Mouse (Mus musculus): Measurements from ENCODE around the gene Rpl29.
A peak's percentile ranks its signal among the peaks of the same experiment; 100 is the strongest.

The Rpl29 gene

DNA sequence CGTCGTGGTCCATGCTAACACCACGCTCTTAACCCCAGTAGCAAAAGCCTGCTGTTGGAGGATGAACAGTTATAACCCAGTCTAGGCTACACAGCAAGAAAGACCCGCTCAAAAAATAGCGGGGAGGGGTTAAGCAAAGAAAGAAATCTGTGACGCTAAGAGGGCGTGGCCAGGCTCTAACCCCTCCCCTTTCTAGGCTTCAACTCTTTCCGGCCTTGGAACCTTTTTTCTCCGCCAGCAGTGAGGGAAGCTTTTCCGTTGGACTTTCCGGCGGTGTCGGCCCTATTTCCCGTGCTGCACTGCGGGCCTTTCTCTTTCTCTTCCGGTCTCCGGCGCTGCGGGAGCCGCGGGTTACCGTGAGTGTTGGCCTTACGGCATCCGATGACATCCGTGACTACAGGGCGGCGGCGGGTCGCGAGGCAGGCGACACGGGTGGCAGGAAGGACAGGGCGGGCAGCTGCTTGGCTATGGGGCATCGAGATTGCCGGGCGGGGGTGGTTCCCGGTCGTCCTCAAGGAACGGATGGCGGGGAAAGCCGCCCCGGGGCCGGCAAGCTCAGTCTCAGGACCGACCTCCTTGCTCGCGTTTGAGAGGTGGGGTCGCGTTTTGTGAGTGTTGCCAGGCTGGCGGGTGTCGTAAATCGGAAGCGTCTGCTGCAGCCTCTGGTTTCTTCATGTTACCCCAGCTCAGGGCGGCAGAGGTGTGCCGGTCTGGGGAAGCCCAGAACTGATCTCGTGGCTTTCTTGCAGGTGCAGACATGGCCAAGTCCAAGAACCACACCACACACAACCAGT lies at the start of gene Rpl29:
Rpl29 (plus strand) TSS at position 234 of the 794 bp plus-strand sequence.
- peak; percentile 99 for DNase-seq (ENCODE audit: low read depth)

DNA sequence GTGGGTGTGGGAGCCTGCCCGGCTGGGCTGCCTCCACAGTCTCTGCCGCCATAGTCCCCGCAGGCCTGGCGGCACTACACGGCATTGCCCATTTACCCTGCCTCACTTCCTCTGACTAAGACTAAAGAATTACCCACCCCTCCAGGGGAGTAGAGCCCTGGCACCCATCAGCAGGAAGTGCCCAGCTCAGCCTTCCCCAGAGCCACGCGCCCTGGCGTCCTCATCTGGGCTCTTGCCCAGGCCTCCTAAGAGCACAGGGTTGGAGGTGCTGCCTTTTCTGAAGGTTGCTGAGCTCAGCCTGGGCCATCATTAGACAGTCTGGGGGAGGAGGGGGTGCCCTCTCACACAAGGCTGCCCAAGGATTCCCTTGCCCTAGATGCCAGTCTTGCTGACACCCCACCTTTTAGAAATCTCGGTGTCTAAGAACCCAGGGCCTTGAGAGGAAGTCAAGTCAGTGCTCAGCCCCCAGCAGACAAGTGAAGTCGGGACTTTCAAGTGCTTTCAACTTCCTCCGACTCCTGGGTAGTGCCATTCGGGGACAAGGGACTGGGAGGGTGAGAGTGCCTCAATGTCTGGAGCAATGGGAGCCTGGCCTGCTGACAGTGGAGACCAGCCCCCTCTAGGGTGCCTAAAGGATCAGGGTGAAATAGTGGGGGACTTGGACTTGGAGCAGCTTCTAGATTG lies 42.9 kb upstream of the Rpl29 start:
- DNase-seq (ENCODE audit: low read depth) = peak; percentile 40

DNA sequence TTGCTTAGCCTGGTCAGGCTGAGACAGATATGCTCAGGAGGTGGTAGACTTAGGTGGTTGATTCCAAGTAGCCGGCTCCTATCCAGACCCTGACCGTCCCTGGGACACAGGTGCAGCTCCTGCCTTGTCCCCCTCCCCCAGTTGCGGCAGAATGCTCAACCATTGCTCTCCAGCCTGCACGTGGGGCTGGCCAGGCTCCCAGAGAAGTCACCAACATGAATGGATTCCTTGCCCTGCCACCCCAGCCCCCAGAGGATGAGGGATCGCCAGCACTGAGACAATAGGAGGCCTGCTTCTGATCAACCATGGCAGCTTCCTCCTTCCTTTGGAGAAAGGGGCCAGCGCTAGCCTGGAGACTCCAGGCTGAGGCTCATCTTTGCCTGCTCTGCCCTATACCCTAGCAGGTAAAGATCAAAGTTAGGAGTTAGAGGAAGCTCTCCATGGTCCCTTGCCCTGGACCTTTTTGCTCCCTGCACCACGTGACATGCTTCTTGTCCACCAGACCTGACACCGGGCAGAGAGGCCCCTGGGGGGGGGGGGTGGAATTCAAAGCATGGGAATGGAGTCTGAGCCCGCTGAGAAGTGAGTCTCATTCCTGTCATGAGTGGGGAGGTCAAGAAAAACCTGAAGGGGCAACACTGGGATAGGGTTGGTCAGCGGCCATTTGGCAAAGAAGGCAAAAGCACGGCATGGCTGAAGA lies 36.3 kb upstream of the Rpl29 start:
- no peak for DNase-seq (ENCODE audit: low read depth)

- no peak for DNase-seq (ENCODE audit: low read depth)
Measured at GRCm38 (mm10) chr9:106393548-106393947, 35.7 kb upstream of the Rpl29 start.

DNA sequence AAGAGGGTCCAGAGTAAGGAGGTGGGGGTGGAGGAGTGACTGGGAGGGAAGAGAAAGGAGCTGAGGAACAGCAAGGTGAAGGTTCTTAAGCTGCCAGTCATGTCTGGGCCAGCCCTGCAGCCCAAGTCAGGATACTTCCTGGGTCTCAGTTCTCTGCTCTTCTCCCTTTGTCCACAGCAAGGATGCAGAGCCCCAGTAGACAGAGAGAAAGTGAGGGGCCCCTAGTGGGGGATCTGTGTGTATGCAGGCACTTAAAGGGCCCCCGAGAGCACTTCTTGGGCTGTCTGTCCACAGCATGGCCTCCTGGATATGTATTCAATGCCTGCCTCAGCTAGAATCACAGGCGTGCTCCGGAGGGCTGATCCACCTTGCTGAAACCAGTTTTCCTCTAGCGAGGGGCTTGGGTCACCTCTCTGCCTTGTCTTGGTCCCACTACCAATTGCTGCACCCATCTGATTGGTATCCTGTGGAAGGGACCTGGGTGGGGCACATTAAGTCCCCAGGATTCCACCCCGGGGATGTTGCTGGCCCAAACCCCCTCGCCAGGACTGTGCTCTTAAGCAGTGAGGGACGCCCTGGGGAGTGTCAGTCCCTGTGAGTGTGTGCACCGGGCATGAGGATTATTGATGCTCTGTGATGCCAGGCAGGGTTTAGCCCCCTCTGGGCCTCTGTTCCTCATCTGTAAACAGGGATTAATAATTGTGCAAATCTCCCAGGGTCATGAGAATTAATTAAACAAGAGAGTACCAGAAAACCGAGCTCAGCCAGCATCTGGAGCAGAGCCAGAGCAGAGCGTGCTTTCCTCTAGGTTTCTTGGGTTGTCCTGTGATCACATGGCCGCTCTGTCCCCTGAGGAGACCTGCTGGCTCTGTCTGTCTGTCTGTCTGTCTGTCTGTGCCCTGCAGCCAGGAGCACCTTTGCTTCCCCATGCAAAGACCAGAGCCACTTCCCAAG lies 34.3 kb upstream of the Rpl29 start:
- peak; percentile 67 for DNase-seq (ENCODE audit: low read depth)

DNA sequence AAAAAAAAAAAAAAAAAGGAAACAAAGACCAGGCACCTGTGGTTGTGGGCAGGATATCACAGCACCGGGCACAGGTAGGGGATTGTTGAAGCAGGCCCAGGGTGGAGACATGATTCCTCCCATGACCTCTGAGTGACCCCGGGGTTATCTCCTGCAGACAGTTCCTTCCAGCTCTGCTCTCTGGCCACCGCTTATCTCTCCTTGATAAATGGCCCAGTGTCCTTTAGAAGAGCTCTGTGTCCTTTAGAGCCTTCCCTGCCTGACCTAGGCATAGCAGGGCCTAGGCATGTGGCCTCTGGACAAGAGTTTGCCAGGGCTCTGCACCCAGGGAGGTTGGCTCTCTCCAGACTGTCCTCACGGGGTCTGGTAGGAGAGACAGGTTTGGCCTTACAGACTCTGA lies 31.5 kb upstream of the Rpl29 start:
- DNase-seq (ENCODE audit: low read depth) = no peak

GRCm38 (mm10) chr9:106398667-106399311 lies 30.5 kb upstream of the Rpl29 start:
- DNase-seq (ENCODE audit: low read depth) = no peak

- no peak for DNase-seq (ENCODE audit: low read depth)
Measured at GRCm38 (mm10) chr9:106399808-106400207, 29.4 kb upstream of the Rpl29 start.

- DNase-seq (ENCODE audit: low read depth) = no peak
Measured at GRCm38 (mm10) chr9:106402149-106402548, 27.1 kb upstream of the Rpl29 start.

DNA sequence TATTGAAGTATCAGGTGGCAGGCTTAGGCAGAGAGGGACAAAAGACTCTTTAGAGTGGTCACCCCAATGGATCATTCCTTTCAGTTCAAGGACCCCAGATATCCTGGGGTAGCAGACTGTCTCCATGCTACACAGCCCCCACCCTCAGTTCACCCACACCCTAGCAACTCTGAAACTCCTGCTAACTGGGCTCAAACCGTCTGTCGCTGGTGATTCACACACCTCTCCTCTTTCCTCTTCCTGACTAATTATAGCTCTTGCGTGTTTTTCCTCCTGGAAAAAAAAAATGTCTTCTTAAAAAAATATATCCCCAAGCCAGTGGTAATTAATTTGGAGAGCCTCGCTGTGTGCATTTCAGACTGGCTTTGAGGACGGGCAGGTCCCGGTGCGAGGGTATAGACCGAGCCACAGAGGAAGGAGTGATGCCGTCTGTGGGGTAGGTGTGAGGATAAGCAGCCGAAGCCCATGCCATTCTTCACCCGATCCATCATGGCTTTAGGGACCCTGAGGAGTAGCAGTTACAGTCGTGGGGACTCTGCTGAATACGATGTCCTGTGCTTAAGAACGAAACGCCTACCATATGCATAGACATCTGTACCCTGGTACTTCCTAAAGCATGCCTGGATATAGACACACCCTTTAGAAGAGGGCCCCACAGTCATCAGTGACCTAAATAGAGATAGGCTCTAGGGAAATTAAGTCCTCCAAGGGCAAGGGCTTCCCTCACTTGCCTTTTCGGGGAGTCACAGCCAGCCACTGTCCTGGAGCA lies 26.5 kb upstream of the Rpl29 start:
- no peak for DNase-seq (ENCODE audit: low read depth)

DNA sequence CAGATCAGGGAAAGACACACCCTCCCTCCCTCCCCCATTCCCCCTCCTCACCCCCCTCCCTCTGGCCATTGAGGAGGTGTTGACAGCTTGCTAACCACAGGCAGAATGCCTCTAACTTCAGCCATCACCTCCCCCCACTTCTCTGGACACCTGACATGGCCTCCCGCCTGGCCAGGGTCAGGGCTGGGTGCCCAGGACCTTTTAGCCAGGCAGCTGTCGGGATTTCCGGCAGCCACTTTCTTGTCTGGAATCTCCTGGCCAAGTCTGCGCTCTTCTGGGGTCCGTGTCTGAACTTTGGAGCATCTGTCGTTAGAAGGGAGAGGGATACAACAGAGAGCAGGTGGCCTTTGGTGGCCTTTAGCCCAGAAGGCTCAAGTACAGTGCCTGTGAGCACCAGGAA lies 24.0 kb upstream of the Rpl29 start:
- no peak for DNase-seq (ENCODE audit: low read depth)

DNA sequence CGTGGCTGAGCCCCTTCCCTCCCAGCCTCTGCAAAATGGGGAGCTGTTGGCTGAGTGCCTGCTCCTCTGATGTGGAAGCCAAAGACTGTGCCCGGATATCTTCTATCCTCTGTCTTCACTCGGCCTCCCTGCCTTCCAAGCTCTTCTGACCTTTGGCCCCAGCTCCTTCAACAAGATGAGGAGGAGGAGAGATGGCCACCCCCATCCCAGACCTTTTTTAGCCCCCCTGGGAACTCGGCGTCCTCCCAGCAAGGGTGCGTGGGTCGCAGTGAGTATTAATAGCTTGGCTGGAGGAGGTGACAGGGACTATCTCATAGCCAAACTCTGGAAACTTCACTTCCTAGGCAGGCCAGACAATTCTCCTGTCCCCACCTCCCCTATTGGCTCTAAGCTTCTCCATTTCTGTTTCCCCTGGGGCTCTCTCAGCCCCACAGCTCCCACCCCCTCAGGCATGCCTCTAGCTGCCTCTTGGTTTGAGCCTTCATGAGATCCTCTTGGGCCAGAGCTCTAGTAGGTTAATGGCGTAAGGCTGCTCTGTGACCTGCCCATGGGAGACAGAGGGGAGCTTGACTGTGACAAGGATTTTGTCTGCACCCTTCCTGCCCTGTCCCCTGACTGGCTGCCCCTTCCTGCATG lies 22.7 kb upstream of the Rpl29 start:
- no peak for DNase-seq (ENCODE audit: low read depth)

DNA sequence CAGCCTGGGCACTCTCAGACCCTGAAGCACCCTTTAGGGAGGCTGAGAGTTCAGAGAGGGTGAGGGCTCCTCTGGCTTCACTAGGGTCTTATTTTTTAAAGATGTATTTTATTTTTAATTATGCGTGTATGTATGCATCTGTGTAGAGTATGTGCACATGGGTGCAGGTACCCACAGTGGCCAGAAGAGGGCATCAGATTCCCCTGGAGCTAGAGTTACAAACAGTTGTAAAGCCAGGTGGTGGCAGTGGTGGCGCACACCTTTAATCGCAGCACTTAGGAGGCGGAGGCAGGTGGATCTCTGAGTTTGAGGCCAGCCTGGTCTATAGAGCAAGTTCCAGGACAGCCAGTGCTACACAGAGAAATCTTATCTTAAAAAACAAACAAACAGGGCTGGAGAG lies 20.2 kb upstream of the Rpl29 start:
- DNase-seq (ENCODE audit: low read depth) = no peak

GRCm38 (mm10) chr9:106410086-106410650 lies 19.1 kb upstream of the Rpl29 start:
- no peak for DNase-seq (ENCODE audit: low read depth)

- no peak for DNase-seq (ENCODE audit: low read depth)
Measured at GRCm38 (mm10) chr9:106411091-106411594, 18.1 kb upstream of the Rpl29 start.

GRCm38 (mm10) chr9:106411729-106412128 lies 17.5 kb upstream of the Rpl29 start:
- no peak for DNase-seq (ENCODE audit: low read depth)

DNA sequence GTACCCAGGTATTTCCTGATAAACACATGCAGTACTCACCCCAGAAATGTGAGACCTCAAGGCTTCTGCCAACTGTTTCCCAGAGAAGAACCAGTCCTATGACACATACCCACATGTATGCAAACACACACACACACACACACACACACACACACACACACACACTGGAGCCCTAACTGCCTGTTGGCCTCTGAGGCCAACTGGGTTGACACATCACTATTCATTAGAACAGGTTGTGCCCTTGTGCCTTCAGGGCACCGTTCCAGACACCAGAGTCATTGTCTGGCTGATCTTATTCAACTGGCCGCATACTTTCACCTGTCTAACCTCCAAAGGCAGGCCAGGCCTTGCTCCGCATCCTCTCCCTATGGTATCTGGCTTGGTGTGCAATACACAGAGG lies 17.0 kb upstream of the Rpl29 start:
- no peak for DNase-seq (ENCODE audit: low read depth)

GRCm38 (mm10) chr9:106413606-106414005 lies 15.6 kb upstream of the Rpl29 start:
- DNase-seq (ENCODE audit: low read depth) = no peak

DNA sequence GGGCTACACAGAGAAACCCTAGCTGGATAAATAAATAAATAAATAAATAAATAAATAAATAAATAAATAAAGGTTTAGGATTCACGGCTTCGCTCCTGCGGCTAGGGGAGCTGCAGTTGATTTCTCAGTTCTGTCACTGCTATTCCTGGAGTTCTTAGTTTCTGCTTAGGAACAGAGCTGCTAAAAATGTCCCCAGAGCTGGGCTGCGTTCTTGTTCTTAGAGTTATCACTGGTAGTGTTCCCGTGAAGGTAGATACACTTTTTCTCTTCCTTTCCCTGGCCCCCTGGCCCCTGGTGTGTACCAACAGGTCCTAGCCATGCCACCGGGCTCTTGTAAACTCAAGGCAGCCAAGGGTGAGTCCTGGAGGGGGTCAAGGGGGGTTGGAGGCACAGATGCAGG lies 12.4 kb upstream of the Rpl29 start:
- no peak for DNase-seq (ENCODE audit: low read depth)
